Mouse (Mus musculus): Measurements from ENCODE around the gene Pard3b. TPM values are rescaled to one million over a fixed set of nuclear protein-coding genes. Genes with fewer than 3 reads are reported as not detected.

Pard3b gene
- total RNA-seq, 2 experiments from 2014 or later = 4.2 to 7.4 TPM

- Histone ChIP-seq H3K4me3 (no peak overlapping the region), H3K27ac (no peak overlapping the region)
- DNase-seq = no peak
- TF ChIP-seq CTCF (IDR thresholded peaks at IDR 0.05) = no peak
- intact Hi-C loops (cut with DNase I) = no loop called here
These were observed 47.3 kb downstream of the Pard3b start for GRCm38 (mm10) chr1:61685921-61686320.

GRCm38 (mm10) chr1:61688301-61688700 lies 49.7 kb downstream of the Pard3b start:
- DNase-seq = no peak
- Histone ChIP-seq H3K27ac (no peak overlapping the region), H3K4me3 (no peak overlapping the region)
- TF ChIP-seq CTCF (IDR thresholded peaks at IDR 0.05) = no peak
- intact Hi-C loops (cut with DNase I) = no loop called here

- Histone ChIP-seq H3K4me3 (no peak overlapping the region), H3K27ac (no peak overlapping the region)
- DNase-seq = no peak
- intact Hi-C loops (cut with DNase I) = no loop called here
- no peak for TF ChIP-seq CTCF (IDR thresholded peaks at IDR 0.05)
These were observed 60.0 kb downstream of the Pard3b start for GRCm38 (mm10) chr1:61698462-61699218.

GRCm38 (mm10) chr1:61709812-61710211 lies 71.2 kb downstream of the Pard3b start:
- H3K27ac ChIP-seq = no peak overlapping the region
- DNase-seq = no peak
- intact Hi-C loops (cut with DNase I) = no loop called here
- H3K4me3 ChIP-seq = no peak overlapping the region
- TF ChIP-seq CTCF (IDR thresholded peaks at IDR 0.05) = no peak

- intact Hi-C loops (cut with DNase I) = no loop called here
- DNase-seq = no peak
- TF ChIP-seq CTCF (IDR thresholded peaks at IDR 0.05) = no peak
- no peak overlapping the region for H3K4me3 ChIP-seq
- H3K27ac ChIP-seq = no peak overlapping the region
These were observed 72.9 kb downstream of the Pard3b start for GRCm38 (mm10) chr1:61711523-61711922.

GRCm38 (mm10) chr1:61729654-61730053 lies 91.0 kb downstream of the Pard3b start:
- H3K4me3 ChIP-seq = no peak overlapping the region
- no peak for TF ChIP-seq CTCF (IDR thresholded peaks at IDR 0.05)
- no peak overlapping the region for H3K27ac ChIP-seq
- no peak for DNase-seq
- intact Hi-C loops (cut with DNase I) = no loop called here

GRCm38 (mm10) chr1:61736550-61736949 lies 97.9 kb downstream of the Pard3b start:
- no peak overlapping the region for H3K4me3 ChIP-seq
- no peak for TF ChIP-seq CTCF (IDR thresholded peaks at IDR 0.05)
- DNase-seq = no peak
- intact Hi-C loops (cut with DNase I) = no loop called here
- no peak overlapping the region for H3K27ac ChIP-seq

GRCm38 (mm10) chr1:61742831-61743230 lies 104.2 kb downstream of the Pard3b start:
- no peak for DNase-seq
- Histone ChIP-seq H3K4me3 (no peak overlapping the region), H3K27ac (no peak overlapping the region)
- intact Hi-C loops (cut with DNase I) = no loop called here
- no peak for TF ChIP-seq CTCF (IDR thresholded peaks at IDR 0.05)

GRCm38 (mm10) chr1:61747481-61747880 lies 108.9 kb downstream of the Pard3b start:
- Histone ChIP-seq H3K27ac (no peak overlapping the region), H3K4me3 (no peak overlapping the region)
- intact Hi-C loops (cut with DNase I) = no loop called here
- DNase-seq = no peak
- no peak for TF ChIP-seq CTCF (IDR thresholded peaks at IDR 0.05)

GRCm38 (mm10) chr1:61751008-61751407 lies 112.4 kb downstream of the Pard3b start:
- Histone ChIP-seq H3K4me3 (no peak overlapping the region), H3K27ac (no peak overlapping the region)
- no peak for DNase-seq
- no peak for TF ChIP-seq CTCF (IDR thresholded peaks at IDR 0.05)
- intact Hi-C loops (cut with DNase I) = no loop called here

GRCm38 (mm10) chr1:61756771-61757170 lies 118.1 kb downstream of the Pard3b start:
- TF ChIP-seq CTCF (IDR thresholded peaks at IDR 0.05) = no peak
- Histone ChIP-seq H3K4me3 (no peak overlapping the region), H3K27ac (no peak overlapping the region)
- intact Hi-C loops (cut with DNase I) = no loop called here
- no peak for DNase-seq

- peak; percentile 71 for DNase-seq
- H3K4me3 ChIP-seq = no peak overlapping the region
- intact Hi-C loops (cut with DNase I) = loop anchor here (1.0 to 2.0 kb wide), 3 partner anchors 392 to 590 kb away; no protein-coding TSS in a partner anchor
- no peak overlapping the region for H3K27ac ChIP-seq
- peak; percentile 92 for TF ChIP-seq CTCF (IDR thresholded peaks at IDR 0.05)
These were observed 132.6 kb downstream of the Pard3b start for GRCm38 (mm10) chr1:61771213-61771612.

- H3K4me3 ChIP-seq = no peak overlapping the region
- intact Hi-C loops (cut with DNase I) = no loop called here
- H3K27ac ChIP-seq = no peak overlapping the region
- no peak for TF ChIP-seq CTCF (IDR thresholded peaks at IDR 0.05)
- no peak for DNase-seq
These were observed 140.1 kb downstream of the Pard3b start for GRCm38 (mm10) chr1:61778731-61779130.

- intact Hi-C loops (cut with DNase I) = no loop called here
- Histone ChIP-seq H3K4me3 (no peak overlapping the region), H3K27ac (no peak overlapping the region)
- no peak for DNase-seq
- TF ChIP-seq CTCF (IDR thresholded peaks at IDR 0.05) = no peak
These were observed 141.3 kb downstream of the Pard3b start for GRCm38 (mm10) chr1:61779906-61780305.
